Mouse (Mus musculus) T-helper 1 cell (primary cell): ENCODE results near the gene Phlpp1.

ENCODE experiments used
- in situ Hi-C: fragments of 300-600 bp; cut with MboI, MseI; formaldehyde crosslinking; loops from one replicate; pipeline ENCODE4 v1.15.1; 2025; ENCODE audit warnings: high pct_unique_total_duplicates

Phlpp1 gene

GRCm38 (mm10) chr1:106193487-106193886 lies 21.9 kb downstream of the Phlpp1 start:
- in situ Hi-C loops: no loop called here

GRCm38 (mm10) chr1:106194263-106194662 lies 22.7 kb downstream of the Phlpp1 start:
- in situ Hi-C loops: no loop called here

DNA sequence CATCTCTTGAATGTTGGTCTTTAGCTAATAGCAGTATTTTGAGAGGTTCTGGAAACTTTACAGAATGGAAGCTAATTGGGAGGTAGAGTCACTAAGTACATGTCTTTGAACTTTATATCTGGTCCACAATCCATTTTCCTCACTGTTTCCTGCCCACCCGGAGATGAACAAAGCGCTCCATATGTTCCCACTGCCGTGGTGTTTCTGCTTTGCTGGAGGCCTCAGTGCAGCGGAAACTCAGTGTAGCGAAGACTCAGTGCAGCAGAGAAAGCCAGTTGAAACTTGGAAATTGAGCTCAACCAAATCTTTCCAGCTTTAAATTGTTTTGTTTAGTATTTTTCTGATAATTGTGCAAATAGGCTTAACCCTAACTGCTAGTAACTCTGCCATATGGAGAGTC lies 26.4 kb downstream of the Phlpp1 start:
- in situ Hi-C loops: no loop called here

GRCm38 (mm10) chr1:106199109-106199508 lies 27.6 kb downstream of the Phlpp1 start:
- in situ Hi-C loops: no loop called here

DNA sequence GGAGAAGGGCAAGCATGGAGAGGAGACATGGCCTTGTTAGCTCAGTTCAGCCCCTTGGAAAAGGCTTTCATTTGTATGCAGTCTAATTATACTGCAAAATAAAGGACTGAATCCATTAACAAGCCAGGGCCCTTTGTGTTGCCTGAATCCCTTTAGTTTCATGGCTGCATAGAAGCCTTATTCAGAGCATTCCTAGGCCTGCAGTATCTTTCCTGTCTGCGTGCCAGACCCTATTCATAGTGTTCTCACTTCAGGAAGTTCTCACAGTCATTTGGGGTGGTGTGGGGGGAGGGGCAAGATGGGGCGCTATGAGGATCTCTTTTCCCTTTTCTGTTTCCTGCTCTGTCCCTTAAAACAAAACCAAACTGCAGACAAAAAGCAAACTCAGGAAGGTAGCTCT lies 28.1 kb downstream of the Phlpp1 start:
- in situ Hi-C loops: no loop called here

DNA sequence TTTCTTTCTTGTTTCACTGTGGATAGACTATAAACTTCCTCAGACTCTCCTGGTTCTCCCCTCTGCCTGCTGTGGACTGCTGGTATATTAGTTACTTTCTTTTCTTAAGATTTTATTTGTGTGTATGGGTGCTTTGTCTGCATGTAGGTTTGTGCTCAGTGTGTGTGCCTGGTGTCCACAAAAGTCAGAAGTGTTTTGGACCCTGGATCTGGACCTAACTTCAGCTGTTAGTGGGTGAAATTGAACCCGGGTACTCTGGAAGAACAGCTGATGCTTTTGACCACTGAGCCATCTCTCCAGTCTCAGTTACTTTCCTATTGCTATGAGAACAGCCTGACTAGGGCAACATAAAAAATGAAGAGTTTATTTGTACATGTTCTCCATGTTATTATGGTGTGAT lies 29.5 kb downstream of the Phlpp1 start:
- in situ Hi-C loops: no loop called here

- in situ Hi-C loops: no loop called here
Measured at GRCm38 (mm10) chr1:106201929-106202328, 30.4 kb downstream of the Phlpp1 start.

GRCm38 (mm10) chr1:106203942-106204341 lies 32.4 kb downstream of the Phlpp1 start:
- in situ Hi-C loops: no loop called here

DNA sequence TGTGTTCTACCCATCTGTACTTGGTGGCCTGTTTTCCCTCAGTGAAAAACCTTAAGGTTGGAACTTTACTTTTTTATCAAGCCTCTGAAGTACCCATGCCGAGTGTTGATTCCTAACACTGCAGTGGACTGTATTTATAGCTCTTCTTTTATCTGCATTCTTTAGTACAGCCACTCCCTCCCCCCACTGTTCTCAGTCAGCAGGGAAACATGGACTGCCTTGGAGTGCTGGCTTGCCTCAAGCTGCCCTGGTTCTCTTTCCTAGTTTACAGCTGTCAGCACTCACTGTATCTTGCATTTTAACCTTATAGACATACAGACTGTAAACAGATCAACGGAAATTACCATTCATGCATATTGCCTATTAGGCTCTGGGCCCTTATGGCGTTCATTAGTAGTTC lies 32.8 kb downstream of the Phlpp1 start:
- in situ Hi-C loops: no loop called here

- in situ Hi-C loops: no loop called here
Measured at GRCm38 (mm10) chr1:106208581-106208980, 37.0 kb downstream of the Phlpp1 start.

- in situ Hi-C loops: loop anchor here (5.0 kb wide), 1 partner anchor 42 kb away; no protein-coding TSS in a partner anchor
Measured at GRCm38 (mm10) chr1:106210461-106210860, 38.9 kb downstream of the Phlpp1 start.

DNA sequence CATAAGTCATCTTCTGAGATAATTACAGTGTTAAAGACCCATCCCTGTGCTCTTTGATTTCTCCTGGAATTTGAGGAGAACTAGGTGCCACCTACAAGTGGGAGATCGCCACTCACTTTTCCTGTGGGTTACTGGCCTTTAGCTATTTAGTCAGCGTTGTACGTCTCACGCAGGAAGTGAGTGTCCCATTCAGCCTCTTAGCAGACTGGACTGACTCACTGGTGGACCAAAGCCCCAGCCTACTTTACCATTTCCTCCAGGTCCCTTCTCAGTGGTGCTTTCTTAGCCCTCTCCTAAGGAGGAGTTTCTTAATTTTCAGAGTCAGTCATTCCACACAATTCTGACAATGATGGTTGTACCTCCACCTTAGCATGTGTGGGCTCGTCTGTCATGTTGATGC lies 39.6 kb downstream of the Phlpp1 start:
- in situ Hi-C loops: loop anchor here (5.0 kb wide), 1 partner anchor 41 kb away; no protein-coding TSS in a partner anchor

DNA sequence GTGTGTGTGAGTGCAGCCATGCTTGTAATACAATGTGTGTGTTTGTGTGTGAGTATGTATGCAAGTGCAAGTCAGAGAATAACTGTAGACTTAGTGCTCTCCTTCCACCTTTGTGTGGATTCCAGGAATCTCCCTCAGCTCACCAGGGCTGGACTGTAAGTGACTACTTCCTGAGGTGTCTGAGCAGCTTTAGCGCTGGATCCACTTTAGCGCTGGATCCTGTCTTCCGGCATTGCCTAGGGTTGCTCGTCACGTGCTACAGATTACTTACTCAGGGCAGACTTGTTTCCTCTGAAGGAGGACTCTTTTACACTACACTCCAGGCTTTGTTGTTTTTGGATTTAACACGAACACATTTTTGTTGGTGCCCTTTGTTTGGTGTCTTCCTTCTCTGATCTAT lies 48.9 kb downstream of the Phlpp1 start:
- in situ Hi-C loops: no loop called here

GRCm38 (mm10) chr1:106221371-106221770 lies 49.8 kb downstream of the Phlpp1 start:
- in situ Hi-C loops: no loop called here

DNA sequence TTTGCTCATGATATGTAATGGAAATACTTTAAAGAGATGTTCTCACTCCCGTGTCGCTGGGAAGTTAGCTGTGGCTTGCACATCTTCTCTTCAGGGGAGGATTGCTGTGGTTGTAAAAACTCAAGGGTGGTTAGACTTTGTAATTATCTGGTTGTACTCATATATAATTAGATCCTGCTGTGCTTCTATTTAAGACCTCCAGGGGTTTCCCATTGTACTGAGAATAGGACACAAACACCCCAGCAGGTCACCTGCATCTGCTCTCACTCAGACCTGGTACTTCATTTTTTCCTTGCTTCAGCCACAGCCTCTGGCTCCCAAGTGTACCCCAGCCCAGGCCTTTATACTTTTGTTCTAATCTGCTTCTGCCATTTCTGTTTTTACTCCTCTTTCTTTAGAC lies 50.4 kb downstream of the Phlpp1 start:
- in situ Hi-C loops: no loop called here

GRCm38 (mm10) chr1:106226613-106227012 lies 55.1 kb downstream of the Phlpp1 start:
- in situ Hi-C loops: no loop called here

DNA sequence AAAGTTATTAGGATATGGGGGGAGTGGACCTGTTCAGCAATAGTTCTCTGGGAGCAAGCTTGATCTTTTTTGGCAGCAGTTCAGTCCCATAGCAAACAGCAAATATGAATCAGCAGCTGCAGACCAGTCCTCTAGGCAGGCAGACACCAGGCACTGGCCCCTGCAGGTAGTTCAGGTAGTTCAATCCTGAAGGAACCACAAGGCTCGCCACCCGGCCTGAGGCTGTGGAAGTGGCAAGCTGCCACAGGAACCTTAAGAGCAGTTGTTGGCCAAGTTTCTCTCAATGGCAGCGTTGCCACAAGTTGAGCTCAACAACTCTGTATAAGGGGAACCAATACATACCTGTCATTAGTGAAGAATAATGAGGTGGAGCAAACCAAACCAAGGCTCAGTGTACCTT lies 58.8 kb downstream of the Phlpp1 start:
- in situ Hi-C loops: no loop called here

DNA sequence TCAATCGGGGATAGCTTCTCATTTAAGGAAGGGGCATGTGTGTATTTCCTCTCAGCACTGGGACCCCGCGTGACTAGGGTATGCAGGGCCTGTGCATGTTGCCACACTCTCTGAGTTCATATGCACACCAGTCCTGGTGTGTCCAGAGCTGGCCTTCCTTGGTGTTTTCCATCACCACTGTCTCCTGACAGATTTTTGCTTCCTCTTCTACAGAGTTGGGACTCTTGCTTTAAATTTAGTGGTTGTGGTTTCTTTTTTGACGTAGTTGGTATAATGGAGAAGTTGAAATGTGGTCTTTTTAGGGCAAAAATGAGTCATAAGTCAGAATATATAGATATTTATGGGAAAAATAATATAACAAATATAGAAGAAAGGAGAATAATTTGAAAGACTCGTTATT lies 59.8 kb downstream of the Phlpp1 start:
- in situ Hi-C loops: no loop called here

- in situ Hi-C loops: no loop called here
Measured at GRCm38 (mm10) chr1:106231805-106232459, 60.4 kb downstream of the Phlpp1 start.

- in situ Hi-C loops: no loop called here
Measured at GRCm38 (mm10) chr1:106232460-106232850, 60.9 kb downstream of the Phlpp1 start.

DNA sequence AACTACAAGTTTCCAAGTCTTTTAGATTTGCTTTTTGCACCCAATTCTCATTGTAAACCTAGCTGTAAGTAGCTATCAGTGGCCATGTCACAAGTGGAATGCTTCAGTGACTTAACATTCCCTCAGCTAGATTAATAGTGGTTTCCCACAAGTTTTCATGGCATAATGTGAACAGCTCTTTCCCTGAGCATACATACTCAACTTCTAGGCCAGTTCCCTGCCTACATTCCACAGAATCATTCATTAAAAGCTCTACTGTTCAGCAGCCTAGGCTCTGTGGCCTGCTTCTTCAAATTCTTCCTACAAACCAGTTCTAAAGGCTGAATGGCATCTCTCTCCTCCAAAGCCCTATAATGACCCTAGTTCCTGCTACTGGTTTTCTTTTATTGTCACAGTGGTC lies 65.4 kb downstream of the Phlpp1 start:
- in situ Hi-C loops: no loop called here

GRCm38 (mm10) chr1:106240116-106240685 lies 68.6 kb downstream of the Phlpp1 start:
- in situ Hi-C loops: no loop called here

GRCm38 (mm10) chr1:106241059-106241458 lies 69.5 kb downstream of the Phlpp1 start:
- in situ Hi-C loops: no loop called here

DNA sequence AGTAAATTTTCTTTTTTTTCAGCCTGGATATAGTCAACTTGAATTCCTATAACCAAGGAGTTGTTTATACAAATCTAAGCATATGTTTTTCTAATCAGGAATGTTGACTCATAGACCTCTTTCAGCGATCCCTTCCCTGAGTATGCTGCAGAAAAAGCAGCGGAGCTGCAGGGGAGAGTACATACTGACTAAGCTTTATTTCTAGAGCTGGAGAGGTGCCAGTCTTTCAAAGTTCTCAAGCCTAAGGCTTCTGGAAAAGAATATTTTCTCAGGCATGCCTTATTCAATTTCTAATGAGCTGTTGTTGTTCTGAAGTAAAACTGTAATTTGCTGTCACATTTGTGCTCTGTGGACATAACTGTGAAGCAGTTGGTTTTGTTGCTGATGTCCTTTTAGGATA lies 70.6 kb downstream of the Phlpp1 start:
- in situ Hi-C loops: no loop called here
